ENCODE assay signal across 23 mouse cellular contexts in the genomic region with DNA sequence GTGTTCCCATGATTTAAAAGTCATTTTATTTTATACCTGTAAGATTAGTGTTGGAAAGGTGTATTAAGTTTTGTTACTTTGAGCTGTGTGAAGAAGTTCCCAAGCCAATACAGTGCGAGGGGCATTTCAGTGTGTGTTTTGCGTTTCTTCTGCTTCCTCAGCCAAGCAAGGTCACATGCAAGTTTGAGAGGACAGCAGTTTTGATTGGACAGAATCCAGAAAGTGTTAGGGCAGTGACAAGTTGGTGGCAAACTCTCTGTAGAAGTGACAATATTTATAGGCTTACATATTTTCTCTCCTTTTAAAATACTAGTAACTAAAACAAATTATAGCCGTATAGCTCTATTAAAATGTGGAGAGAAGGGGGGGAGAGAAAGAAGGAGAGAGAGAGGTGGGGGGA.
DNase-seq lines count a peak whose midpoint lies in the region; ATAC-seq and TF ChIP-seq lines count a peak whose summit lies in the region.
"Had no signal": no experiment of that assay in that cellular context is flagged by ENCODE, and none has a peak within 500 bp of the region (broad histone marks: within the 10 kb centered on the region; RNA-seq: fewer than 3 reads in every experiment).

No protein-coding gene starts in this region.

- H3K4me1 ChIP-seq in kidney, adult 2 months (ENCODE audit: control insufficient read depth, insufficient read depth, low read length) = no peaks in the 10 kb centered on the region
- H3K4me1 ChIP-seq in kidney, embryonic 14.5 days (ENCODE audit: control insufficient read depth, insufficient read depth, low read length) = no peaks in the 10 kb centered on the region
- H3K4me1 ChIP-seq in CH12.LX (ENCODE audit: control insufficient read depth in 1 of 2, insufficient read depth in 2 of 2) = peaks cover 2 to 28% of the 10 kb centered on the region in 2 experiments; a peak in 2 of 4 replicates
- peaks cover 20% of the 10 kb centered on the region for H3K4me1 ChIP-seq in bone marrow macrophage, adult 2 months (ENCODE audit: control insufficient read depth, insufficient read depth, low read length)
- H3K4me1 ChIP-seq: embryonic facial prominence, embryonic 10.5 days; forebrain, embryonic 15.5 days; liver, embryonic 12.5 days had no signal

- TF ChIP-seq POLR2A in kidney, adult 2 months (IDR thresholded peaks at IDR 0.05; ENCODE audit: low read depth, low read length) = no peak
- no peak for TF ChIP-seq POLR2A in CH12.LX (IDR thresholded peaks at IDR 0.05; ENCODE audit: low read depth, low read length)
- no peak for TF ChIP-seq POLR2A in bone marrow macrophage, adult 2 months (IDR thresholded peaks at IDR 0.05; ENCODE audit: borderline replicate concordance, low read depth, low read length)

- no peak overlapping the region for H3K27ac ChIP-seq in kidney, adult 2 months (ENCODE audit: insufficient read depth, low read depth, low read length)
- H3K27ac ChIP-seq in kidney, embryonic 14.5 days (ENCODE audit: low read depth, low read length) = no peak overlapping the region
- no peak overlapping the region for H3K27ac ChIP-seq in CH12.LX (ENCODE audit: insufficient read depth, low read depth)
- peak overlapping the region; percentile 98 for H3K27ac ChIP-seq in bone marrow macrophage, adult 2 months (ENCODE audit: insufficient read depth, low read depth, low read length)
- H3K27ac ChIP-seq: embryonic facial prominence, embryonic 10.5 days; forebrain, embryonic 15.5 days; heart, embryonic 15.5 days; hindbrain, postnatal 0 days; liver, embryonic 12.5 days; midbrain, embryonic 13.5 days had no signal

- no peaks in the 10 kb centered on the region for H3K36me3 ChIP-seq in kidney, adult 2 months (ENCODE audit: control insufficient read depth, insufficient read depth, low read length)
- peaks cover 3% of the 10 kb centered on the region; the same call in 1 of the 2 replicates for H3K36me3 ChIP-seq in kidney, embryonic 14.5 days (ENCODE audit: control insufficient read depth, insufficient read depth, low read length)
- H3K36me3 ChIP-seq in CH12.LX (replicated peaks in 1 of 2; ENCODE audit: control insufficient read depth in 1 of 2, insufficient read depth in 1 of 2, low read length in 1 of 2) = peaks cover 14 to 53% of the 10 kb centered on the region in 2 experiments
- H3K36me3 ChIP-seq: forebrain, embryonic 15.5 days; heart, embryonic 15.5 days had no signal

- no peak for ATAC-seq in kidney, embryonic 14.5 days (ENCODE audit: low FRiP score, low TSS enrichment)
- ATAC-seq: forebrain, embryonic 15.5 days; hindbrain, postnatal 0 days; intestine, embryonic 16.5 days; liver, embryonic 12.5 days; midbrain, embryonic 13.5 days had no signal

- dilution Hi-C loops in CH12.LX (cut with MboI; ENCODE audit: extremely low pct_ligation_motif_present, extremely low pct_unique_long_range_greater_than_20kb, low sequenced_read_pairs) = no loop called here

- 31% methylated on average over 3 of the region's 3 CpGs for WGBS in kidney, adult 2 months
- WGBS in kidney, embryonic 14.5 days = 51% methylated on average over 3 of the region's 3 CpGs

- no peak for TF ChIP-seq RAD21 in CH12.LX (IDR thresholded peaks at IDR 0.05; ENCODE audit: low read depth, low read length)

- H3K9me3 ChIP-seq in kidney, embryonic 14.5 days (ENCODE audit: control insufficient read depth, low read length) = no peaks in the 10 kb centered on the region
- no peaks in the 10 kb centered on the region for H3K9me3 ChIP-seq in CH12.LX (replicated peaks; ENCODE audit: low read length)
- H3K9me3 ChIP-seq: embryonic facial prominence, embryonic 10.5 days; forebrain, embryonic 15.5 days; heart, embryonic 15.5 days; liver, embryonic 12.5 days; megakaryocyte, embryonic 14.5 days; midbrain, embryonic 13.5 days had no signal

- H3K9ac ChIP-seq in kidney, embryonic 14.5 days (ENCODE audit: low read depth, low read length) = no peak overlapping the region
- H3K9ac ChIP-seq in CH12.LX (ENCODE audit: insufficient read depth, low read depth) = no peak overlapping the region
- H3K9ac ChIP-seq: forebrain, embryonic 15.5 days; heart, embryonic 15.5 days; liver, embryonic 12.5 days; midbrain, embryonic 13.5 days had no signal

- intact Hi-C loops in heart, postnatal 36 days (cut with DNase I) = no loop called here

- DNase-seq in heart, adult 9 months (ENCODE audit: low spot score in 2 of 2) = peak; percentile 10 to 27
- no peak for DNase-seq in heart, postnatal 36 days
- DNase-seq in kidney, adult 2 months = peak; percentile 26
- DNase-seq in CH12.LX (ENCODE audit: extremely low read depth) = no peak
- no peak for DNase-seq in cerebellum, adult 11-12 months
- DNase-seq: adrenal gland, postnatal 36 days; B cell, adult 2 months; cerebellum, adult 11 months; cerebellum, postnatal 10 days; gastrocnemius, postnatal 10 days; kidney, postnatal 25 days; layer of hippocampus, postnatal 36 days; lung, adult 18-20 months had no signal

- no peak overlapping the region for H3K4me3 ChIP-seq in kidney, adult 2 months (ENCODE audit: insufficient read depth, low read depth, low read length)
- H3K4me3 ChIP-seq in kidney, embryonic 14.5 days (ENCODE audit: low read length) = no peak overlapping the region
- H3K4me3 ChIP-seq in CH12.LX (replicated peaks in 1 of 3; ENCODE audit: low read depth in 2 of 3, low read length in 2 of 3, poor library complexity in 1 of 3) = no peak overlapping the region
- no peak overlapping the region for H3K4me3 ChIP-seq in bone marrow macrophage, adult 2 months (ENCODE audit: insufficient read depth, low read length)
- H3K4me3 ChIP-seq: embryonic facial prominence, embryonic 10.5 days; forebrain, embryonic 15.5 days; heart, embryonic 15.5 days; liver, embryonic 12.5 days; megakaryocyte, embryonic 14.5 days; midbrain, embryonic 13.5 days had no signal

- TF ChIP-seq CTCF in kidney, adult 2 months (conservative IDR thresholded peaks at IDR 0.05; ENCODE audit: insufficient read depth, insufficient read length, low read depth, low read length) = no peak
- TF ChIP-seq CTCF in CH12.LX (conservative IDR thresholded peaks at IDR 0.05 in 1 of 2, IDR thresholded peaks at IDR 0.05 in 1 of 2; ENCODE audit: low read depth in 2 of 2, low read length in 2 of 2) = no peak
- no peak for TF ChIP-seq CTCF in bone marrow macrophage, adult 2 months (IDR thresholded peaks at IDR 0.05; ENCODE audit: low read depth, low read length)

- no peaks in the 10 kb centered on the region for H3K79me2 ChIP-seq in CH12.LX (replicated peaks; ENCODE audit: control insufficient read depth, extremely low read depth, insufficient read depth, poor library complexity, severe bottlenecking)

- H3K4me2 ChIP-seq in kidney, embryonic 14.5 days (replicated peaks; ENCODE audit: low read depth, low read length) = no peak overlapping the region
- no peak overlapping the region for H3K4me2 ChIP-seq in CH12.LX (ENCODE audit: insufficient read depth, low read depth, poor library complexity, severe bottlenecking)
- H3K4me2 ChIP-seq: forebrain, embryonic 15.5 days; liver, embryonic 12.5 days; midbrain, embryonic 13.5 days had no signal

- in situ Hi-C loops in CH12.LX (cut with MboI; ENCODE audit: low pct_ligation_motif_present, low pct_unique_long_range_greater_than_20kb, low sequenced_read_pairs) = no loop called here

- H3K27me3 ChIP-seq in kidney, adult 2 months (replicated peaks; ENCODE audit: control insufficient read depth, insufficient read depth, low read length) = no peaks in the 10 kb centered on the region
- no peaks in the 10 kb centered on the region for H3K27me3 ChIP-seq in kidney, embryonic 14.5 days (ENCODE audit: control insufficient read depth, insufficient read depth, low read length)
- H3K27me3 ChIP-seq in CH12.LX (replicated peaks) = no peaks in the 10 kb centered on the region
- H3K27me3 ChIP-seq: forebrain, embryonic 15.5 days; heart, embryonic 15.5 days; liver, embryonic 12.5 days; megakaryocyte, embryonic 14.5 days; midbrain, embryonic 13.5 days had no signal

- no peak for TF ChIP-seq EP300 in CH12.LX (IDR thresholded peaks at IDR 0.05; ENCODE audit: low read length)

TF ChIP-seq in CH12.LX, 34 proteins besides CTCF, POLR2A, EP300 and RAD21:
- TF ChIP-seq UBTF (IDR thresholded peaks at IDR 0.05; ENCODE audit: low read depth, low read length) (no peak), BHLHE40 (IDR thresholded peaks at IDR 0.05; ENCODE audit: low read depth, low read length) (peak; percentile 14; the same call in 1 of the 2 replicates)

Comparison
In these comparisons a context has a peak if more than half of its experiments do, and no peak if none do; other contexts are left out.
1. DNase-seq: peak in heart, adult 9 months (2 of 2) and kidney, adult 2 months (single experiment); none in heart, postnatal 36 days (0 of 2), CH12.LX (single experiment) and cerebellum, adult 11-12 months (single experiment).